Mouse (Mus musculus): ENCODE data around the gene BC052040. TPM values are rescaled to one million over a fixed set of nuclear protein-coding genes. Genes with fewer than 3 reads are reported as not detected.

BC052040 gene
- 18.3 and 18.8 TPM in 2 replicates for polyA plus RNA-seq (2015; fragmentation: Nextera tagmentation; extraction: Ambion mirVana)

DNA sequence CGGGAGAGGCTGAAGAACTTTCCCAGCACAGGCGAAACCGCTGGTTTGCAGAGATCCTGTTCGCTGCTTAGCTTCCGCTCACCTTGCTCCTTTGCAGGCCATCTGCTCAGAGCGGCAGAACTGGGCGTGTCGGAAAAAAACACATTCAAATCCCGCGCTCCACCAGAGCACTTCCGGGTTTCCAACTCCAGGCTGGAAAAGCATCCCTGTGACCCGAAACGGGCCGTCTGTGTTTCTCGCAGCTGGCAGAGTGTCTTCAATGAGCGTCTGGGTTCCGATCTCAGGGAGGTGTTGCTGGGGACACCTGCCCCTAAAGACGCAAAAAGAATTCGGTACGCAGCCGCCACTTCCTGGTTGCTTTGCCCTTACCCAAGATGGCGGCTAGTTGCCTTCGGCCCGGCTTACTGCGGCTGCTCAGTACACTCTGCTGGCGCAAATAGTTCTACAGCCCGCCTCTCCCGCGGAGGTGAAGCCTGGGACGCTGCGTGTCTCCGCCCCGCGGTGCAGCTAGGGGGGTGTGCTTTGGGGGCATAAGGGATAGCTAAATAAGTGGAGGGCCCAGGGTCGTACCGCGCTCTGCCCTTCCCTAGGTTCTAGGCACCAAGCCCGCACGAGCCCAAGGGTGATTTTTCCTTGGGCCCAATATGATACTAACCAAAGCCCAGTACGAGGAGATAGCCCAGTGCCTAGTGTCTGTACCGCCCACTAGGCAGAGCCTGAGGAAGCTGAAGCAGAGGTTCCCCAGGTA, at the start of gene BC052040:
Gene BC052040, plus strand, starts transcription at position 476 of the 748 bp plus-strand sequence.
- Histone ChIP-seq H3K4me2 (ENCODE audit: low read length) (peak within 1 kb of the TSS; percentile 90), H3K9me3 (ENCODE audit: control insufficient read depth, low read length) (no peaks in the 10 kb centered on the region), H3K9ac (replicated peaks; ENCODE audit: low read depth, low read length) (peak within 1 kb of the TSS; percentile 77), H3K27me3 (replicated peaks; ENCODE audit: control insufficient read depth, insufficient read depth, low read length) (no peaks in the 10 kb centered on the region), H3K36me3 (ENCODE audit: control insufficient read depth, insufficient read depth) (no peaks in the 10 kb centered on the region), H3K4me3 (replicated peaks; ENCODE audit: low read length) (peak within 1 kb of the TSS; percentile 83), H3K27ac (ENCODE audit: low read length) (peak within 1 kb of the TSS; percentile 79), H3K4me1 (replicated peaks; ENCODE audit: control insufficient read depth, insufficient read depth, low read length) (peaks cover 15% of the 10 kb centered on the region)
- peak; percentile 98 for ATAC-seq
- under 1% methylated on average over 41 of the region's 41 CpGs for WGBS

- Histone ChIP-seq H3K27ac (ENCODE audit: low read length) (peak overlapping the region; percentile 12), H3K4me3 (replicated peaks; ENCODE audit: low read length) (no peak overlapping the region), H3K4me1 (replicated peaks; ENCODE audit: control insufficient read depth, insufficient read depth, low read length) (peaks cover 11% of the 10 kb centered on the region), H3K9me3 (ENCODE audit: control insufficient read depth, low read length) (no peaks in the 10 kb centered on the region), H3K36me3 (ENCODE audit: control insufficient read depth, insufficient read depth) (no peaks in the 10 kb centered on the region), H3K27me3 (replicated peaks; ENCODE audit: control insufficient read depth, insufficient read depth, low read length) (no peaks in the 10 kb centered on the region), H3K9ac (replicated peaks; ENCODE audit: low read depth, low read length) (no peak overlapping the region), H3K4me2 (ENCODE audit: low read length) (0 out of 2 replicates have a peak overlapping the region, but pooled peaks have one; percentile 19)
- ATAC-seq, result peak; percentile 76
- WGBS, result 39% methylated on average over 13 of the region's 13 CpGs
Observed at GRCm38 (mm10) chr2:115538009-115538690, 43.4 kb upstream of the BC052040 start.

GRCm38 (mm10) chr2:115538691-115539283, 42.7 kb upstream of the BC052040 start:
- Histone ChIP-seq H3K36me3 (ENCODE audit: control insufficient read depth, insufficient read depth) (no peaks in the 10 kb centered on the region), H3K9ac (replicated peaks; ENCODE audit: low read depth, low read length) (no peak overlapping the region), H3K27me3 (replicated peaks; ENCODE audit: control insufficient read depth, insufficient read depth, low read length) (no peaks in the 10 kb centered on the region), H3K4me3 (replicated peaks; ENCODE audit: low read length) (no peak overlapping the region), H3K4me2 (ENCODE audit: low read length) (no peak overlapping the region), H3K4me1 (replicated peaks; ENCODE audit: control insufficient read depth, insufficient read depth, low read length) (peaks cover 11% of the 10 kb centered on the region), H3K9me3 (ENCODE audit: control insufficient read depth, low read length) (no peaks in the 10 kb centered on the region), H3K27ac (ENCODE audit: low read length) (no peak overlapping the region)
- 35% methylated on average over 5 of the region's 5 CpGs for WGBS
- no peak; the same call in 1 of the 2 replicates for ATAC-seq

- no peak overlapping the region for H3K4me2 ChIP-seq (ENCODE audit: low read length)
- no peak overlapping the region for H3K4me3 ChIP-seq (replicated peaks; ENCODE audit: low read length)
- no peak overlapping the region for H3K27ac ChIP-seq (ENCODE audit: low read length)
- H3K4me1 ChIP-seq (replicated peaks; ENCODE audit: control insufficient read depth, insufficient read depth, low read length), result peaks cover 11% of the 10 kb centered on the region
- no peaks in the 10 kb centered on the region for H3K9me3 ChIP-seq (ENCODE audit: control insufficient read depth, low read length)
- no peak overlapping the region for H3K9ac ChIP-seq (replicated peaks; ENCODE audit: low read depth, low read length)
- no peaks in the 10 kb centered on the region for H3K36me3 ChIP-seq (ENCODE audit: control insufficient read depth, insufficient read depth)
- ATAC-seq, result no peak
- 95% methylated on average over 5 of the region's 5 CpGs for WGBS
- H3K27me3 ChIP-seq (replicated peaks; ENCODE audit: control insufficient read depth, insufficient read depth, low read length), result no peaks in the 10 kb centered on the region
Observed at GRCm38 (mm10) chr2:115539731-115540130, 41.8 kb upstream of the BC052040 start.

DNA sequence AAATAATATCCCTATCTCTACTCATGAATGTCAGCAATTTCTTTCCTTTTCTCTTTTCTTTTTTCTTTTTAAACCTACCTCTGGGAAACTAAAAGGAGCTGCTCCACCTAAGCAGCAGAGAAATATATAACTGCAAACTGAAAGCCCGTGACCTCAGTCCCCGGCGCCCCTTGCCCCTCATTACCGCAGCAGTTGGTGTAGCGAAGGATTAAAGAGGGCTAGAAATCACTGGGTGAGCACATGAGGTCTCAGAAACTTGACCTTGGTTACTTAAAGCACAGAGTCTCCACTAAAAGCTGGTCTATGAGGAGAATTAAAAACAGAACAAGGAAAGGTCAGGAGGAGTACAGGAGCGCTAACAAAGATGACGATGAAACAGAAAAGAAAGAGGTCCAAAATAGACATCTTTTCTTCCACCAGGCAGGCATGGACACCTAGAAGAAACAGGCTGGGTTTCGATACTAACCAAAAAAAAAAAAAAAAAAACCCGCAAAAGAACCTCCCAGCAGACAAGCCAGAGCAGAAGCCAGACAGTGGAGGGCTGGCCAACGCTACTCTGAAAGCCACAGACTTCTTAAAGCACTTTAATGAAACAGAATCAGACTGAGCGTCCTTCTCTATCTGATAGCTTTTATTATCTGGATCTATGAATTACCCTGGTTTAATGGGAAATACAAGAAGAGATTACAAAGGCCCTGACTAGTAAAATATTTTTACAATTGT, 39.0 kb upstream of the BC052040 start:
- Histone ChIP-seq H3K27me3 (replicated peaks; ENCODE audit: control insufficient read depth, insufficient read depth, low read length) (no peaks in the 10 kb centered on the region), H3K4me3 (replicated peaks; ENCODE audit: low read length) (no peak overlapping the region), H3K9ac (replicated peaks; ENCODE audit: low read depth, low read length) (no peak overlapping the region), H3K4me1 (replicated peaks; ENCODE audit: control insufficient read depth, insufficient read depth, low read length) (peaks cover 11% of the 10 kb centered on the region), H3K9me3 (ENCODE audit: control insufficient read depth, low read length) (no peaks in the 10 kb centered on the region), H3K4me2 (ENCODE audit: low read length) (no peak overlapping the region), H3K27ac (ENCODE audit: low read length) (no peak overlapping the region), H3K36me3 (ENCODE audit: control insufficient read depth, insufficient read depth) (no peaks in the 10 kb centered on the region)
- ATAC-seq, result no peak
- WGBS, result 79% methylated on average over 11 of the region's 11 CpGs

DNA sequence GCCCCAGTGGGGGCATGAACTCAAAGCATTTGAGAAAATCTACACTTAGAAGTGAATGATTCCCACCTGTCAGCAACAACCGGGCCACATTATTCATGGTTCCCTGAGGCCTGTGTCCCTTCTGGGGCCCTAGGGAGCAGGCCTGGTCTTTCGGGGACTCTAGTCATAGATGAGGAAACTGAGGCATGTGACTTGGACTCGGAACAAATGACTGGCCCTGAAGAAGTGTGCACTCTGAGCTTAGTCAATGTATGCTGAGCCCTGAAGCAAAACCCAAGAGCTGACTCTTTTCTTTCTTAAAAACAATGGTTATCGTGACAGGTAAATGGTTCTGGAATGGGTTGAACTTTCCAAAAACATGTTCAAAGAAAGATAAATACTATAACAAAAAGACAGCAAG, 38.3 kb upstream of the BC052040 start:
- Histone ChIP-seq H3K9me3 (ENCODE audit: control insufficient read depth, low read length) (no peaks in the 10 kb centered on the region), H3K36me3 (ENCODE audit: control insufficient read depth, insufficient read depth) (no peaks in the 10 kb centered on the region), H3K4me1 (replicated peaks; ENCODE audit: control insufficient read depth, insufficient read depth, low read length) (peaks cover 5% of the 10 kb centered on the region), H3K9ac (replicated peaks; ENCODE audit: low read depth, low read length) (no peak overlapping the region), H3K4me3 (replicated peaks; ENCODE audit: low read length) (no peak overlapping the region), H3K4me2 (ENCODE audit: low read length) (no peak overlapping the region), H3K27ac (ENCODE audit: low read length) (no peak overlapping the region), H3K27me3 (replicated peaks; ENCODE audit: control insufficient read depth, insufficient read depth, low read length) (no peaks in the 10 kb centered on the region)
- no peak for ATAC-seq
- 88% methylated on average over 4 of the region's 4 CpGs for WGBS

- no peak for ATAC-seq
- WGBS, result 89% methylated on average over 3 of the region's 3 CpGs
Observed at GRCm38 (mm10) chr2:115551901-115552300, 29.6 kb upstream of the BC052040 start.

DNA sequence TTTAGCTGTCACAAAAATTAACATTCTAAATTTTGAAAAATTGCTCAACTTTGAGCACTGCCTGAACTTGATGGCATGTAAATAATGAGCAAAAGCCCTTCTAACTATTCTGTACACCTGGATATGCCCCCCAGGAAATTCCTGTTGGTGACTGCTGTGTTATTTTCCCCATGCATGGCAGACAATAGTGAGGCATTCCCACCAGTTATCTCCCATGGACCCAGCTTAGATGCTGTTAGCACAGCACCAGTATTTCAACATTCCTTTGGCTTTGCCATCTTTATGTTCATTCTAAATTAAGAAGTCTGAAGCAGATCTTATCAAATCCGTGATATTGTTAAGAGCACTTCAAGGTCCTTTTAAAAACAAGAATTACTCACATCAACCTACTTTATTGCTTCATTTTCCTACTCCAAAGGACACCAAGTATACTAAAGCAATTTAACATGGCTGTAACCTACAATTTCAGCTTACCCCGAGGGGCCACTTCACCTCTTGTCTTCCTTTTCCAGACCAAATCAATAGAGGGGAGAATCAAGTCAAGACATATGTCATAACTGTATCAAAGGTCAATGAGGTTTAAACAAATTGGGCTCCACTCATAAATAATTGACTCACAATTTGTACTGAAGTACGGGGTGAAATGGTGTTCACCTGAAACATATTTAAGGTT, 19.2 kb upstream of the BC052040 start:
- Histone ChIP-seq H3K27ac (ENCODE audit: low read length) (no peak overlapping the region), H3K27me3 (replicated peaks; ENCODE audit: control insufficient read depth, insufficient read depth, low read length) (no peaks in the 10 kb centered on the region), H3K4me2 (ENCODE audit: low read length) (no peak overlapping the region), H3K36me3 (ENCODE audit: control insufficient read depth, insufficient read depth) (no peaks in the 10 kb centered on the region), H3K4me3 (replicated peaks; ENCODE audit: low read length) (no peak overlapping the region), H3K4me1 (replicated peaks; ENCODE audit: control insufficient read depth, insufficient read depth, low read length) (no peaks in the 10 kb centered on the region), H3K9me3 (ENCODE audit: control insufficient read depth, low read length) (no peaks in the 10 kb centered on the region), H3K9ac (replicated peaks; ENCODE audit: low read depth, low read length) (no peak overlapping the region)
- ATAC-seq, result no peak
- 90% methylated on average over 3 of the region's 3 CpGs for WGBS

More at GRCm38 (mm10) chr2:115551901-115552300, 29.6 kb upstream of the BC052040 start:
- H3K27me3 ChIP-seq (replicated peaks; ENCODE audit: control insufficient read depth, insufficient read depth, low read length), result no peaks in the 10 kb centered on the region
- no peaks in the 10 kb centered on the region for H3K36me3 ChIP-seq (ENCODE audit: control insufficient read depth, insufficient read depth)
- no peak overlapping the region for H3K9ac ChIP-seq (replicated peaks; ENCODE audit: low read depth, low read length)
- H3K4me3 ChIP-seq (replicated peaks; ENCODE audit: low read length), result no peak overlapping the region
- H3K4me1 ChIP-seq (replicated peaks; ENCODE audit: control insufficient read depth, insufficient read depth, low read length), result no peaks in the 10 kb centered on the region
- H3K9me3 ChIP-seq (ENCODE audit: control insufficient read depth, low read length), result no peaks in the 10 kb centered on the region
- no peak overlapping the region for H3K27ac ChIP-seq (ENCODE audit: low read length)
- H3K4me2 ChIP-seq (ENCODE audit: low read length), result no peak overlapping the region
